Mouse (Mus musculus) hindbrain, embryonic 16.5 days (tissue): ENCODE data around the gene Rabgap1. TPM values are rescaled to one million over a fixed set of nuclear protein-coding genes. Genes with fewer than 3 reads are reported as not detected.

Experiments
- ATAC-seq: fragments of 200-750 bp; cut with Nextera tagmentation; 2 replicates; pipeline ENCODE4 v1.8.0; 2017; ENCODE audit warnings: moderate TSS enrichment, moderate library complexity
- H3K27ac ChIP-seq: fragments of 300-500 bp; sonication (generic); 2 replicates; pipeline ENCODE4 v1.5.1; 2014; ENCODE audit warnings: low read depth, mild to moderate bottlenecking, control low read depth, low read length, moderate library complexity
- H3K27me3 ChIP-seq: fragments of 300-500 bp; sonication (generic); replicated peaks from 2 replicates; pipeline ENCODE4 v1.6.1; 2014; ENCODE audit warnings: low read length; ENCODE audit not compliant: control insufficient read depth, insufficient read depth
- H3K36me3 ChIP-seq: fragments of 300-500 bp; sonication (generic); 2 replicates; pipeline ENCODE4 v1.6.1; 2014; ENCODE audit warnings: mild to moderate bottlenecking, low read length, moderate library complexity, mixed read lengths; ENCODE audit not compliant: control insufficient read depth, insufficient read depth
- H3K4me1 ChIP-seq: fragments of 300-500 bp; sonication (generic); 2 replicates; pipeline ENCODE4 v1.6.1; 2014; ENCODE audit warnings: low read depth, low read length; ENCODE audit not compliant: control insufficient read depth, insufficient read depth
- H3K4me2 ChIP-seq: fragments of 300-500 bp; sonication (generic); 2 replicates; pipeline ENCODE4 v1.6.1; 2014; ENCODE audit warnings: mild to moderate bottlenecking, low read length, control low read depth, moderate library complexity
- H3K4me3 ChIP-seq: fragments of 300-500 bp; sonication (generic); 2 replicates; pipeline ENCODE4 v1.5.1; 2014; ENCODE audit warnings: mild to moderate bottlenecking, low read length, control low read depth, moderate library complexity
- H3K9ac ChIP-seq: fragments of 300-500 bp; sonication (generic); 2 replicates; pipeline ENCODE4 v1.6.1; 2014; ENCODE audit warnings: low read depth, mild to moderate bottlenecking, control low read depth, low read length, moderate library complexity
- H3K9me3 ChIP-seq: fragments of 300-500 bp; sonication (generic); 2 replicates; pipeline ENCODE4 v1.6.1; 2014; ENCODE audit warnings: mild to moderate bottlenecking, low read length, moderate library complexity; ENCODE audit not compliant: control insufficient read depth
- WGBS: fragments of 180-500 bp; shearing (Covaris S2); extraction: QIAGEN DNeasy Blood & Tissue Kit; methylation state at CpG from one replicate; pipeline ENCODE4 v1.1.7; 2014; 5-methylcytosine and 5-hydroxymethylcytosine counted together
- polyA plus RNA-seq: library from polyadenylated mRNA; unstranded; fragments of >200 nt; fragmentation: Nextera tagmentation; extraction: Ambion mirVana; gene quantifications from 2 replicates; pipeline ENCODE4 v1.2.1, GENCODE M21; 2015

Rabgap1 gene
- polyA plus RNA-seq, 1 experiment from 2014 or later: 49.2 TPM

GRCm38 (mm10) chr2:37529397-37529796 is 86.3 kb downstream of the Rabgap1 start:
- H3K4me2 ChIP-seq: no peak overlapping the region
- H3K9ac ChIP-seq: no peak overlapping the region
- WGBS: 96% methylated on average over 2 of the region's 2 CpGs
- no peak for ATAC-seq
- H3K4me1 ChIP-seq: no peaks in the 10 kb centered on the region
- no peak overlapping the region for H3K4me3 ChIP-seq
- no peak overlapping the region for H3K27ac ChIP-seq
- H3K36me3 ChIP-seq: peaks cover 2% of the 10 kb centered on the region; the same call in 1 of the 2 replicates
- no peaks in the 10 kb centered on the region for H3K9me3 ChIP-seq
- H3K27me3 ChIP-seq: no peaks in the 10 kb centered on the region

DNA sequence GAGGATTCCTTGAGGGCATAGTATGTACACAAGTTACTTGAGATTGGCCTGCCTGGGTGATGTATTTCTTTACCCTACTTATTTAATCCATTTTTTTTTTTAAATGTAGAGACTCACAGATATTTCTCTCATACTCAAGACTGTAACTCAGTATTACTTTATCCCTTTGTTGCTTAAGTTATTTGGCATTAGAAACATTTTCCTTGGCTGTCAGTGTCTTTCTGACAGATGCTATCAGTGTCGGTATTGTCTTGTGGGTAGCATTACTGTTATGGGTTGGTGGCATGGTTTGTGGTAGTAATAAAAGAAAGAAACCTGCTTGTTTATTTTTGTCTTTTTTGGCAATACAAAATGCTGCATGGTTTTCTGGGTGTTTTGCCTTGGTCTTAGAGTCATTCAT is 87.7 kb downstream of the Rabgap1 start:
- H3K27ac ChIP-seq: no peak overlapping the region
- H3K36me3 ChIP-seq: peaks cover 2% of the 10 kb centered on the region; the same call in 1 of the 2 replicates
- no peak overlapping the region for H3K4me3 ChIP-seq
- no peak overlapping the region for H3K4me2 ChIP-seq
- ATAC-seq: no peak
- no peaks in the 10 kb centered on the region for H3K9me3 ChIP-seq
- no peaks in the 10 kb centered on the region for H3K4me1 ChIP-seq
- H3K27me3 ChIP-seq: no peaks in the 10 kb centered on the region
- H3K9ac ChIP-seq: no peak overlapping the region
- 98% methylated on average over 1 of the region's 1 CpGs for WGBS

DNA sequence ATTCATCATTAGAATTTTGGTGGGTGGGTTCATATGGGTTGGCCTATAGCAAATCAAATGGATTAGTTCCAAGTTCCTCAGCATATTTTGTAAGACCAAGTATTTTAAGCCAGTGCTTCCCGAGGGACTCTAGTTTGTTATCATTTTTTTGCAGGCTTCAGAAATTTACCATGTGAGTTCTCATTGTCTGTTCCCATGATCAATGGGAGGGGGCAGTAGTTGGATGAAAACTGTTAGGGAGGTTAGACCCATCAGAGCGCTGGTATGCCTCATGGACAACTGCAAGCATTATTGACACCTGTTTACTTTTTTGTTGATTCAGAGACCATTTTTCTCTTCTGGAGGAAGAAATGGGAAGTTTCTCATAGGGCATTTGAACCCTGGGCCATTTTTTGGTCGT is 88.6 kb downstream of the Rabgap1 start:
- H3K4me1 ChIP-seq: no peaks in the 10 kb centered on the region
- no peak overlapping the region for H3K4me2 ChIP-seq
- H3K27ac ChIP-seq: no peak overlapping the region
- 82% methylated on average over 3 of the region's 3 CpGs for WGBS
- H3K36me3 ChIP-seq: peaks cover 2% of the 10 kb centered on the region; the same call in 1 of the 2 replicates
- no peaks in the 10 kb centered on the region for H3K9me3 ChIP-seq
- no peaks in the 10 kb centered on the region for H3K27me3 ChIP-seq
- no peak for ATAC-seq
- no peak overlapping the region for H3K9ac ChIP-seq
- no peak overlapping the region for H3K4me3 ChIP-seq

DNA sequence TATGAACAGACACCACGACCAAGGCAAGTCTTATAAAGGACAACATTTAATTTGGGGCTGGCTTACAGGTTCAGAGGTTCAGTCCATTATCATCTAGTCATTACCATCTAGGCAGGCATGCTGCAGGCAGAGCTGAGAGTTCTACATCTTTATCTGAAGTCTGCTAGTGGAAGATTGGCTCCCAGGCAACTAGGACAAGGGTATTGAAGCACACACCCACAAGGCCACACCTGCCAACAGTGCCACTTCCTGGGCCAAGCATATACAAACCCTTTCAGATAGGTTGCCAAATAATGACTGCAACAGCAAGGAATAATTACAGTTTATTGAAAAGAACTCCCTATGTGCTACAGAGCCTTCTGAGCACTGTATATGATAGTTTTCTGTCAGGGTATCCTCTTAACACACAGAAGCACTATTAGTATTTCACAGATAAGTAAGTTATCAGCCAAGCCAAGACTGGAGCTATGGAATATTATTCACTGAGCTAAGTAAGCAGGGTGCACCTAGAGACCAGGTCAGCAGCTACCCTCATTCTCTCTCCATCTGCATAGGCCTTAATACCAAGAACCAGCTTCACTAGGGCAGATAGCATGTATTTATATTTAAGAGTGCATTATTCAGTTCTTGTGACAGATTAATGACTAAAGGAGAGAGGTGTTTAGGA is 106.4 kb downstream of the Rabgap1 start:
- 96% methylated on average over 1 of the region's 1 CpGs for WGBS
- no peaks in the 10 kb centered on the region for H3K9me3 ChIP-seq
- peaks cover 21% of the 10 kb centered on the region for H3K36me3 ChIP-seq
- H3K4me2 ChIP-seq: no peak overlapping the region
- H3K4me3 ChIP-seq: no peak overlapping the region
- H3K4me1 ChIP-seq: no peaks in the 10 kb centered on the region
- H3K27me3 ChIP-seq: no peaks in the 10 kb centered on the region
- H3K9ac ChIP-seq: no peak overlapping the region
- no peak overlapping the region for H3K27ac ChIP-seq
- ATAC-seq: no peak

DNA sequence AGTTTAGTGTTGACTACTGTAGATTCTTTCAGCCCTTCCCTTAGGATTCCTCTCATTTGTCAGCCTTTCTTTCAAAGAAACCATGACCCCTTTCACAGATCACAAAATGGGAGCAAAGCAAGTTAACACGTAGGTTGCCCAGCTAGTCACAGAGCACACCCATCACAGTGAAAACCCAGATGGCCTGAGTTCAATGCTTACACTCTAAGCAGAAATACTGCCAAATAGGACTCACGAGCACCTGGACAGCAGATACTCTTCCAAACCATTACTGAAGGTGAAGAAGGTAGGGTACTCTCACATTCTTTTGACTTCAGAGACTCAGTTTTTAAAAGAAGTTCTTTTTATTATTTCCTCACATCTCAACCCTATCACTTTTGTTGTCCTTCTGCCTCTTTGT is 113.3 kb downstream of the Rabgap1 start:
- H3K36me3 ChIP-seq: peaks cover 43% of the 10 kb centered on the region
- WGBS: 79% methylated on average over 2 of the region's 2 CpGs

GRCm38 (mm10) chr2:37565579-37565978 is 122.5 kb downstream of the Rabgap1 start:
- Histone ChIP-seq H3K27ac (no peak overlapping the region), H3K4me1 (no peaks in the 10 kb centered on the region), H3K9ac (no peak overlapping the region), H3K9me3 (no peaks in the 10 kb centered on the region), H3K4me3 (no peak overlapping the region), H3K27me3 (no peaks in the 10 kb centered on the region), H3K4me2 (no peak overlapping the region), H3K36me3 (peaks cover 46% of the 10 kb centered on the region)
- no peak for ATAC-seq
- 73% methylated on average over 2 of the region's 2 CpGs for WGBS

More for the DNA sequence above, 113.3 kb downstream of the Rabgap1 start:
- no peak for ATAC-seq
- Histone ChIP-seq H3K4me1 (no peaks in the 10 kb centered on the region), H3K9ac (no peak overlapping the region), H3K4me2 (no peak overlapping the region), H3K27ac (no peak overlapping the region), H3K4me3 (no peak overlapping the region), H3K9me3 (no peaks in the 10 kb centered on the region), H3K27me3 (no peaks in the 10 kb centered on the region)

GRCm38 (mm10) chr2:37566035-37566434 is 123.0 kb downstream of the Rabgap1 start:
- 81% methylated on average over 1 of the region's 1 CpGs for WGBS
- Histone ChIP-seq H3K4me3 (no peak overlapping the region), H3K9me3 (no peaks in the 10 kb centered on the region), H3K9ac (no peak overlapping the region), H3K4me1 (no peaks in the 10 kb centered on the region), H3K4me2 (no peak overlapping the region), H3K36me3 (peaks cover 42% of the 10 kb centered on the region), H3K27me3 (no peaks in the 10 kb centered on the region), H3K27ac (no peak overlapping the region)
- ATAC-seq: no peak

DNA sequence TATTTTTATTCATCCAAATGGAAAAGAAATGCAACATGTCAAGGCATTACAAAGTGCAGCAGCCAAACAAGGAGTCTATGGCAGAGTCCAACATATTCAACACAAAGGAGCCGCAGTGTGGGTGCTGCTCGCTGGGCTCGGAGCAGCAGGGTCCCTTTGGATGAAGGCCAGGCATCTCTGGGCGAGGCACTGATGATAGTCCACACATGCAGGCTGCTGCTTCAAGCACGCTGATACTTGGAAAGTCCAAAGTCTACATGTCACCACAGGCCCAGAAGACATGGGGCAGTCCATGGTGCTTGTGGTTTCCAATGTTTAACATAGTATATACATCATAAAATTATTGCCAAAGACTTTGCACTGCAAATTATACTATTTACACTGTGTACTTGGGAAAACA is 126.8 kb downstream of the Rabgap1 start:
- no peak overlapping the region for H3K9ac ChIP-seq
- no peak overlapping the region for H3K27ac ChIP-seq
- H3K4me1 ChIP-seq: no peaks in the 10 kb centered on the region
- H3K9me3 ChIP-seq: no peaks in the 10 kb centered on the region
- peak; percentile 31; the same call in 1 of the 2 replicates for ATAC-seq
- peaks cover 28% of the 10 kb centered on the region for H3K36me3 ChIP-seq
- H3K4me2 ChIP-seq: no peak overlapping the region
- 65% methylated on average over 5 of the region's 5 CpGs for WGBS
- no peaks in the 10 kb centered on the region for H3K27me3 ChIP-seq
- H3K4me3 ChIP-seq: no peak overlapping the region

DNA sequence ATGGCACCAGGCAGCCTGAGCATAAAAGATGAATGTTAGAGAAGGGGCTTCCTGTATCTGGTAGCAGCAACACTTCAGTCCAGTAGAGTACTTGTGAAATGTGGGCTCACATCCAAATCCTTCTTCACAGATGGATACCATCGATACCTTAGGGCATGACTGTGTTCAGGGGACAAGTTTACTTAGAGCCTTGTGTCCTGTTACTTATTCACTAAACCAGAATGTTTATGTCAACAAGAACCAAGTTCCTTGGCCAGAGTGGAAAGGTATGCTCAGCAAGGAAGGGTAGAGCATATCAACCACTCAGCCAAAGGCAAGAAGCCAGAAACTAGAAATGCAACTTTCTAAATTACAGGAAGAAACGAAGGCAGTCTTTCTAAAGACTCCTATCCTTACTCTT is 127.6 kb downstream of the Rabgap1 start:
- Histone ChIP-seq H3K36me3 (peaks cover 23% of the 10 kb centered on the region), H3K9ac (no peak overlapping the region), H3K9me3 (no peaks in the 10 kb centered on the region), H3K27ac (no peak overlapping the region), H3K4me2 (no peak overlapping the region), H3K27me3 (no peaks in the 10 kb centered on the region), H3K4me3 (no peak overlapping the region), H3K4me1 (no peaks in the 10 kb centered on the region)
- 77% methylated on average over 2 of the region's 2 CpGs for WGBS
- ATAC-seq: no peak
